Mouse (Mus musculus) heart, adult 2 months (tissue): Measurements from ENCODE around the gene Axin1. TPM values are rescaled to one million over a fixed set of nuclear protein-coding genes. Genes with fewer than 3 reads are reported as not detected.

ENCODE experiments used
- DNase-seq, 2 experiments: peaks; one replicate each; pipeline ENCODE4 v3.0.0; 2021
- H3K27ac ChIP-seq: fragments of 200-600 bp; 2 replicates; pipeline ENCODE4 v1.8.1; 2022
- H3K27me3 ChIP-seq: fragments of 200-500 bp; 2 replicates; pipeline ENCODE4 v1.6.1; 2012; ENCODE audit warnings: mild to moderate bottlenecking, low read length, inconsistent platforms, mixed read lengths; ENCODE audit not compliant: control insufficient read depth, insufficient read depth
- H3K36me3 ChIP-seq: fragments of 200-500 bp; 2 replicates; pipeline ENCODE4 v1.6.1; 2012; ENCODE audit warnings: low read length, inconsistent platforms; ENCODE audit not compliant: control insufficient read depth, insufficient read depth
- H3K4me1 ChIP-seq: fragments of 200-500 bp; 2 replicates; pipeline ENCODE4 v1.6.1; 2011; ENCODE audit warnings: low read length; ENCODE audit not compliant: control insufficient read depth, insufficient read depth
- H3K4me3 ChIP-seq: fragments of 200-600 bp; 2 replicates; pipeline ENCODE4 v1.8.1; 2022
- H3K79me2 ChIP-seq: fragments of 200-500 bp; replicated peaks from 2 replicates; pipeline ENCODE4 v1.6.1; 2012; ENCODE audit warnings: mild to moderate bottlenecking, inconsistent platforms, low read length, moderate library complexity, mixed read lengths; ENCODE audit not compliant: control insufficient read depth, insufficient read depth
- H3K9ac ChIP-seq: fragments of 200-500 bp; 2 replicates; pipeline ENCODE4 v1.6.1; 2012; ENCODE audit warnings: low read depth, mild to moderate bottlenecking, control low read depth, inconsistent platforms, low read length, mixed read lengths
- CTCF ChIP-seq: fragments of 200-600 bp; IDR thresholded peaks from 2 replicates; pipeline ENCODE4 v1.8.1; 2022; ENCODE audit warnings: antibody characterized with exemption, mild to moderate bottlenecking, moderate library complexity
- EP300 ChIP-seq: fragments of 200-500 bp; IDR thresholded peaks from 2 replicates; pipeline ENCODE4 v1.6.1; 2011; ENCODE audit warnings: low read depth, low read length, control low read depth; ENCODE audit not compliant: insufficient read depth
- POLR2A ChIP-seq: fragments of 200-500 bp; IDR thresholded peaks from 2 replicates; pipeline ENCODE4 v1.6.1; 2011; ENCODE audit warnings: mild to moderate bottlenecking, low read depth, low read length, control low read depth; ENCODE audit not compliant: insufficient read depth
- WGBS: fragments of 180-500 bp; shearing (Covaris S2); methylation state at CpG from one replicate; pipeline ENCODE4 v1.1.7; 2018; 5-methylcytosine and 5-hydroxymethylcytosine counted together
- intact Hi-C: fragments of 180-260 bp; cut with DNase I; formaldehyde crosslinking; loops from one replicate; pipeline ENCODE4 v1.15.1; 2025
- polyA plus RNA-seq: library from polyadenylated mRNA; depleted of rRNA; stranded (reverse); fragments of >200 nt; gene quantifications from 2 replicates; pipeline ENCODE4 v1.2.3, GENCODE M21; 2012; rRNA removed
- total RNA-seq, 2 experiments: library from RNA; stranded (reverse); gene quantifications; 2 replicates each; pipeline ENCODE4 v1.2.3; 2021

Axin1 gene
- total and polyA plus RNA-seq, 3 experiments = 7.6 to 18.2 (median 16.5) TPM

DNA sequence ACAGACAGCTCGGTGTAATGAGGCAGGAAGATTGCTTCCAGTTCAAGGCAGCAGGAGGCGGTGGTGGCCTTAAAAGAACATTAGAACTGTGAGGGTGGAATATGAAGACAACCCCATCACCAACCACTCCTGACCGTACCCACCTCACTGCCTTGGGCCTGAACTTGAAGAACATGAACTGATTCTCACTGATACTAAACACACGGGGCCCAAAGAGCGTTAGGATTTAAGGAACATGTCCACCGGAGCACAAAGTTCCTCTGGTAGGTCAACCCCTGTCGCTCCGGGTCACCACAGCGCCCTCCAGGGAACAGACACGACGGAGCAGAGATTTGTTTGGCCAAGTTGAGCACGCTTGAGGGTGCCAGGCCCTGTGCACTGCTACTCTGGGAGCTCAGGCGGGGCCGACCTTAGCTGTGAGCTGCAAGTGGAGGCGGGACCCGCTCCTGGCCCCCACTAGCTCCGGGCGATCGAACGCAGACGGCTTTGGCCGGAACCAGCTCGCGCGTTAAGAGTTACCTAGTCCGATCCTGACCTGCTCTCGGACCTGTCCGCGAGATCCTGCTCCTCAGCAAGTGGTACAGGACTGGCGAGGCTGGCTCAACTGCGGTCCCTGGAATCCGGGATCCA, 105.1 kb downstream of the Axin1 start:
- no peak for DNase-seq
- no peaks in the 10 kb centered on the region for H3K27me3 ChIP-seq
- peak overlapping the region; percentile 82 for H3K9ac ChIP-seq
- no peaks in the 10 kb centered on the region; the same call in 1 of the 2 replicates for H3K36me3 ChIP-seq
- intact Hi-C loops = loop anchor here (5.0 kb wide), 2 partner anchors 106 to 121 kb away; partner anchors contain the start of genes Axin1 and Mrpl28
- H3K79me2 ChIP-seq = no peaks in the 10 kb centered on the region
- 2% methylated on average over 32 of the region's 32 CpGs for WGBS
- H3K4me1 ChIP-seq = peaks cover 4% of the 10 kb centered on the region; the same call in 1 of the 2 replicates
- TF ChIP-seq POLR2A (no peak), CTCF (peak; percentile 53)
- H3K27ac ChIP-seq = peak overlapping the region; percentile 89
- peak overlapping the region; percentile 66 for H3K4me3 ChIP-seq

GRCm38 (mm10) chr17:26244101-26244841, 105.8 kb downstream of the Axin1 start, which contains the start of gene Fam234a:
Fam234a (minus strand) TSS chr17:26244242.
- WGBS = 5% methylated on average over 32 of the region's 33 CpGs
- peak; percentile 94 to 95 for DNase-seq
- Histone ChIP-seq H3K4me1 (peaks cover 4% of the 10 kb centered on the region; the same call in 1 of the 2 replicates), H3K27ac (peak within 1 kb of the TSS; percentile 89), H3K79me2 (no peaks in the 10 kb centered on the region), H3K9ac (peak within 1 kb of the TSS; percentile 82), H3K4me3 (peak within 1 kb of the TSS; percentile 66), H3K27me3 (no peaks in the 10 kb centered on the region), H3K36me3 (no peaks in the 10 kb centered on the region; the same call in 1 of the 2 replicates)
- intact Hi-C loops = loop anchor here (5.0 kb wide), 2 partner anchors 107 to 122 kb away; partner anchors contain the start of genes Axin1 and Mrpl28
- TF ChIP-seq CTCF (peak; percentile 43), POLR2A (peak; percentile 65), EP300 (peak; percentile 59; the same call in 1 of the 2 replicates)

Other genes starting within 250 kb of the Axin1 start
- gene Rab40c, start 219.0 kb upstream of the Axin1 start, total RNA-seq = 10 to 100 TPM; 15.2 to 17.6 TPM
- gene Rab40c, start 219.0 kb upstream of the Axin1 start, polyA plus RNA-seq = 20.5 and 33.8 TPM in 2 replicates
- 10 to 100 TPM; 40.8 to 48.7 TPM for gene Pigq, start 193.8 kb upstream of the Axin1 start, total RNA-seq
- 74.7 and 115 TPM in 2 replicates for gene Pigq, start 193.8 kb upstream of the Axin1 start, polyA plus RNA-seq
- under 1 TPM; 0.10 to 0.30 TPM for gene Nhlrc4, start 193.7 kb upstream of the Axin1 start, total RNA-seq
- 0.15 and 2.8 TPM in 2 replicates for gene Nhlrc4, start 193.7 kb upstream of the Axin1 start, polyA plus RNA-seq
- under 1 TPM; 0.27 to 0.37 TPM for gene A930017K11Rik, start 186.1 kb upstream of the Axin1 start, total RNA-seq
- 0.44 and 0.61 TPM in 2 replicates for gene A930017K11Rik, start 186.1 kb upstream of the Axin1 start, polyA plus RNA-seq
- 1 to 10 TPM; 6.1 to 7.4 TPM for gene Capn15, start 152.9 kb upstream of the Axin1 start, total RNA-seq
- 15.1 and 15.5 TPM in 2 replicates for gene Capn15, start 152.9 kb upstream of the Axin1 start, polyA plus RNA-seq
- gene Rab11fip3, start 69.1 kb upstream of the Axin1 start, total RNA-seq = 10 to 100 TPM; 29.7 to 30.5 TPM
- 29.3 and 33.1 TPM in 2 replicates for gene Rab11fip3, start 69.1 kb upstream of the Axin1 start, polyA plus RNA-seq
- 1 to 10 TPM; 9.2 to 9.5 TPM for gene Decr2, start 48.4 kb upstream of the Axin1 start, total RNA-seq
- 13.9 and 23.3 TPM in 2 replicates for gene Decr2, start 48.4 kb upstream of the Axin1 start, polyA plus RNA-seq
- 1 to 10 TPM; 3.7 to 4.4 TPM for gene Nme4, start 43.1 kb upstream of the Axin1 start, total RNA-seq
- 13.8 and 21.4 TPM in 2 replicates for gene Nme4, start 43.1 kb upstream of the Axin1 start, polyA plus RNA-seq
- 1 to 10 TPM; 3.8 to 5.3 TPM for gene Tmem8, start 25.4 kb upstream of the Axin1 start, total RNA-seq
- gene Tmem8, start 25.4 kb upstream of the Axin1 start, polyA plus RNA-seq = 10.5 and 11.6 TPM in 2 replicates
- gene Mrpl28, start 15.2 kb upstream of the Axin1 start, total RNA-seq = 100 to 1,000 TPM; 131 to 154 TPM
- 131 and 156 TPM in 2 replicates for gene Mrpl28, start 15.2 kb upstream of the Axin1 start, polyA plus RNA-seq
- gene Pdia2, start 60.4 kb downstream of the Axin1 start, total RNA-seq = not detected
- not detected in 2 replicates for gene Pdia2, start 60.4 kb downstream of the Axin1 start, polyA plus RNA-seq
- gene Rgs11, start 64.3 kb downstream of the Axin1 start, total RNA-seq = under 1 TPM; 0.31 to 0.34 TPM
- 1.8 and 3.5 TPM in 2 replicates for gene Rgs11, start 64.3 kb downstream of the Axin1 start, polyA plus RNA-seq
- gene Arhgdig, start 69.1 kb downstream of the Axin1 start, total RNA-seq = under 1 TPM; 0.36 to 0.47 TPM
- 1.00 and 1.5 TPM in 2 replicates for gene Arhgdig, start 69.1 kb downstream of the Axin1 start, polyA plus RNA-seq
- 100 to 1,000 TPM; 113 to 128 TPM for gene Fam234a, start 105.6 kb downstream of the Axin1 start, total RNA-seq
- gene Fam234a, start 105.6 kb downstream of the Axin1 start, polyA plus RNA-seq = 93.1 and 118 TPM in 2 replicates
- gene Luc7l, start 114.2 kb downstream of the Axin1 start, total RNA-seq = 10 to 100 TPM; 13.2 to 16.3 TPM
- gene Luc7l, start 114.2 kb downstream of the Axin1 start, polyA plus RNA-seq = 13.6 and 22.9 TPM in 2 replicates